Mouse (Mus musculus) cortical plate, adult 2 months (tissue): ENCODE measurements around the gene Tmem80. TPM values are rescaled to one million over a fixed set of nuclear protein-coding genes. Genes with fewer than 3 reads are reported as not detected.

ENCODE experiments used
- H3K27ac ChIP-seq: fragments of 200-500 bp; 2 replicates; pipeline ENCODE4 v1.5.1; 2012; ENCODE audit warnings: low read length, control low read depth, inconsistent platforms; ENCODE audit not compliant: insufficient read depth
- H3K4me1 ChIP-seq: fragments of 200-500 bp; 2 replicates; pipeline ENCODE4 v1.6.1; 2011; ENCODE audit warnings: low read length; ENCODE audit not compliant: control insufficient read depth, insufficient read depth
- H3K4me3 ChIP-seq: fragments of 200-500 bp; 2 replicates; pipeline ENCODE4 v1.5.1; 2011; ENCODE audit warnings: mild to moderate bottlenecking, low read length, control low read depth; ENCODE audit not compliant: insufficient read depth
- CTCF ChIP-seq: fragments of 200-500 bp; IDR thresholded peaks from 2 replicates; pipeline ENCODE4 v1.5.1; 2011; ENCODE audit warnings: mild to moderate bottlenecking, control low read depth, low read length; ENCODE audit not compliant: insufficient read depth; ENCODE audit errors: extremely low read depth
- POLR2A ChIP-seq: fragments of 200-500 bp; IDR thresholded peaks from 2 replicates; pipeline ENCODE4 v1.6.1; 2011; ENCODE audit warnings: mild to moderate bottlenecking, low read length, control low read depth; ENCODE audit not compliant: insufficient read depth; ENCODE audit errors: extremely low read depth
- polyA plus RNA-seq: library from polyadenylated mRNA; depleted of rRNA; stranded (reverse); fragments of >200 nt; gene quantifications from 2 replicates; pipeline ENCODE4 v1.2.3, GENCODE M21; 2012; rRNA removed

Tmem80 gene
- 56.7 and 59.2 TPM in 2 replicates for polyA plus RNA-seq

DNA sequence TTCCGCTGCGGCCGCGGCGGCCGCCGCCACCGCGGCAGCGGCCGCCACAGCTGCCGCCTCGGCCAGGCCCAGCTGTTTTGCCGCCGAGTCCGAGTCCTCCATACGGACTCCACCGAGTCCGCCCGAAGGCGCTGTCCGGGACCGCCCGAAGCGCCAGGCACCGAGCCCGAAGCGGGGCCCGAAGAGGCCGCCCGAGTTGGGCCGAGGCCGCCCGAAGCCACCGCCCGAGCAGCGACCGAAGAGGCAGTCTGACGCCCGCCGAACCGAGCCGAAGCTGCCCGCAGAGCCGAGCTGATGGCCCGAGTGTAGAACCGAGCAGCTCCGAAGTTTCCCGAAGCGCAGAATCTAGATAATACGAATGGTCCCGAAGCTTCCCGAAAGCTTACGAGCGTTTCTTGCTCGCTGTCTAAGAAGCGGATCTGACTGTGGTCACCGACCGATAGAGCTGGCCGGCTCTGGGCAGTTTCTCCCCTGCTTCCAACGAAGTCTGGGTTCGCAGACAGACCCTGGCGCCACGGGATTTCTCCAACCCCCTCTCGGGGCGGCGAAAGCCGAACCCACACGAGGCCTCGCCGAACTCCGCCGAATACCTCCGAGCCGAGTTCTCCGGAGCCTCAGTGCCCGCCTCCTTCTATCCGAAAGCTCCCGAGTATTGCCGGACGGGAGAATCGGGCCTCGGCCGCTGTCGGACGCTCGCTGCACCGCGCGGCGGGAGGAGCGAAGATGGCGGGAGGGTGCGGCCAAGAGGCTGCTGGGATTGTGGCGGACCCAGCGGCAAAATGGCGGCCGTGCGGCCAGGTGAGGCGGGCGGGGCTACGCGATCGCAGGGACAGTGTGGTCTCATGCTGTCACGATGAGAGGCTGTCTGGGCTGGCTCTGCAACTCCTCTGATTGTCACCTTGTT lies at the start of gene Tmem80, which contains the start of gene Deaf1:
Tmem80 (plus strand) TSS at position 271 of the 904 bp plus-strand sequence.
Deaf1 (minus strand) TSS at position 222 of the 904 bp plus-strand sequence.
- TF ChIP-seq POLR2A (peak; percentile 66), CTCF (no peak)
- H3K27ac ChIP-seq, result peak within 1 kb of the TSS; percentile 94
- peak within 1 kb of the TSS; percentile 71 for H3K4me3 ChIP-seq
- H3K4me1 ChIP-seq, result peaks cover 13% of the 10 kb centered on the region

- peak; percentile 27; the same call in 1 of the 2 replicates for TF ChIP-seq CTCF
- TF ChIP-seq POLR2A, result no peak
- no peak within 1 kb of the TSS for H3K27ac ChIP-seq
- H3K4me3 ChIP-seq, result peak within 1 kb of the TSS; percentile 25
- H3K4me1 ChIP-seq, result no peaks in the 10 kb centered on the region
Observed at GRCm38 (mm10) chr7:141278766-141279590, 48.6 kb upstream of the Tmem80 start, which contains the start of gene Sct. TSS of gene Sct (minus strand) at chr7:141279133.

- no peak overlapping the region for H3K4me3 ChIP-seq
- no peaks in the 10 kb centered on the region for H3K4me1 ChIP-seq
- TF ChIP-seq CTCF (no peak), POLR2A (no peak)
- no peak overlapping the region for H3K27ac ChIP-seq
Observed at GRCm38 (mm10) chr7:141281442-141281841, 46.1 kb upstream of the Tmem80 start.

GRCm38 (mm10) chr7:141282756-141283155 lies 44.8 kb upstream of the Tmem80 start:
- H3K4me3 ChIP-seq, result no peak overlapping the region
- TF ChIP-seq CTCF (no peak), POLR2A (no peak)
- no peaks in the 10 kb centered on the region for H3K4me1 ChIP-seq
- H3K27ac ChIP-seq, result no peak overlapping the region

DNA sequence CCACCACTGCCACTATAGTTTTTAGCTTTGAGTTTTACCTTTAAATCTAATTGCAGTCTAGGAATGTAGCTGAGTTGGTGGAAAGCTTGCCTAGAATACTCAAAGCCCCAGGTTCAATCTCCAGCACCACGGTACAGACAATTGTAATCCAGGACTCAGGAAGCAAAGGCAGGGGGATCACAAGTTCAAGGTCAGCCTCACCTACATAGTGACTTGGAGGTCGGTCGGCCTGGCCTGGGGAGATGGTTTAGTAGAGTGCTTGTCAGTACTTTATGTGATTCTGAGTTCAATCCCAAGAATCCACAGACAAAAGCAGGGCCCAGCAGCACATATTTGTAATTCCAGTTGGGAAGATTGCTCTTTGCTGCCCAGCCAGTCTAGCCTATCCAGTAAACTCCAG lies 39.5 kb upstream of the Tmem80 start:
- H3K27ac ChIP-seq, result no peak overlapping the region
- H3K4me1 ChIP-seq, result peaks cover 2% of the 10 kb centered on the region; the same call in 1 of the 2 replicates
- TF ChIP-seq CTCF (no peak), POLR2A (no peak)
- H3K4me3 ChIP-seq, result no peak overlapping the region

DNA sequence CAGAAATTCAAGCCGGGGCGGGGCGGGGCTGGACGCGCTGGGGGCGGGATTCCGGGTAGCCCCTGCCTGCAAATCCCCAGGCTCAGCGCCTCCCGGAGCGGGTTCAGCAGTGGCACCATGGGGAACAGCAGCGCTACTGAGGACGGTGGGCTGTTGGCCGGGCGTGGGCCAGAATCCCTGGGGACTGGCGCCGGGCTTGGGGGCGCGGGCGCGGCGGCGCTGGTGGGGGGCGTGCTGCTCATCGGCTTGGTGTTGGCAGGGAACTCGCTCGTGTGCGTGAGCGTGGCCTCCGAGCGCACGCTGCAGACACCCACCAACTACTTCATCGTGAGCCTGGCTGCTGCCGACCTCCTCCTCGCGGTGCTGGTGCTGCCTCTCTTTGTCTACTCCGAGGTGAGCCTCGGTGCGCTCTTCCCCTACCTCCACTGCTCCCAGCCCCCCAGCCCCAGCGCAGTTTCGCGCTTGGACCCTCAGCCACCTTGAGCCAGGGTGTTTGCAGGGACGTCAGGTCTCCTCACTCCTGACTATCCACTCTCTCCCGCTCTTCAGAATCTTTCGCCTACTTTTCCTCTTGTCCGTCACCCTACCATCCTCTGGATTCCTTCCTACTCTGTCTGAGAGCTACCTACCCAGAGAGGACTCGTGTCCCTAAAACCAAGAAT lies 35.5 kb upstream of the Tmem80 start, which contains the start of gene Drd4:
Drd4 (plus strand) TSS at position 86 of the 662 bp plus-strand sequence.
- no peak for TF ChIP-seq CTCF
- H3K4me1 ChIP-seq, result peaks cover 2% of the 10 kb centered on the region
- no peak within 1 kb of the TSS for H3K27ac ChIP-seq
- peak within 1 kb of the TSS; percentile 11 for H3K4me3 ChIP-seq

- Histone ChIP-seq H3K4me3 (peak overlapping the region; percentile 11; the same call in 1 of the 2 replicates), H3K27ac (no peak overlapping the region), H3K4me1 (peaks cover 2% of the 10 kb centered on the region)
- TF ChIP-seq POLR2A (no peak), CTCF (no peak)
Observed at GRCm38 (mm10) chr7:141292583-141293388, 34.8 kb upstream of the Tmem80 start.

GRCm38 (mm10) chr7:141293852-141294471 lies 33.6 kb upstream of the Tmem80 start:
- Histone ChIP-seq H3K4me1 (peaks cover 2% of the 10 kb centered on the region), H3K27ac (no peak overlapping the region), H3K4me3 (no peak overlapping the region)
- TF ChIP-seq CTCF (no peak), POLR2A (no peak)
